Mouse (Mus musculus): ENCODE measurements around the gene Mrrf.

DNA sequence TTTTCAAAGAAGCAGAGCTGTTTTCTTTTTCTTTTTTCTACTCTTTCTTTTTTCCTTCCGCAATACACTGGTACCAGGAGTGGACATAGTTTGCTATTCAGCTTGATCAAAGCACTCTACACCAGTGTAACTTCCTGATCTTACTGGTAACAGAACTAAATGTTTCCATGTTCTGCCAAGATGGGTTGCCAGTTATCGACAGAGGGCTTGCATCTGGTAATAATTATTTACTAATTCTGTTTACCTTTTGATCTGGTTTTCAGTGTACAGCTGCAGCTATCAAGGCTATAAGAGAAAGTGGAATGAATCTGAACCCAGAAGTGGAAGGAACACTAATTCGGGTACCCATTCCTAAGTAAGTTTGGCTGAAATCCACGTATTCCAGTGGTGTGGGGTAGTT is 23.1 kb downstream of the Mrrf start:
- TF ChIP-seq CTCF (conservative IDR thresholded peaks at IDR 0.05; ENCODE audit: low read length) (no peak), NANOG (IDR thresholded peaks at IDR 0.05; ENCODE audit: borderline replicate concordance, low read length) (no peak), POU5F1 (IDR thresholded peaks at IDR 0.05; ENCODE audit: borderline replicate concordance, low read length) (no peak)
